9 mouse cellular contexts compared by ENCODE assay signal in the genomic region with DNA sequence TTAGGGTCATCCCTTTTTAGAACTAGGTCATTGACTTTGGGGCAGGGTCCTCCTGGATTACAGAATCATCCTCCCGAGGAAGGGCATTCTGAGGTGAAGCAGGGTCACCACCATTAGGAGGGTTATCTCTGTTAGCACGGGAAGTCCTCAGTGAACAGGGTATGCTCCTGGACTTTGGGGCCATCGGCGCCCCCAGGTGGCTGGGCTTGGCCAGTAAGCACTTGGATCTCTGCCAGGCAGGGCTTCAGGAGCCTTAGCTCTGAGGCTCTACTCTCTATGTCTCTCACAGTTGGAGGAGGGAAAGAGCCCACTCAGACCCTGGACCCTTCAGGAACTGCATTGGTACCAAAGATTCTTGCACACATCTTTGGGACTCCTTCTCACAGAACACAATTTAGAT. TPM values are rescaled to one million over a fixed set of nuclear protein-coding genes. Genes with fewer than 3 reads are reported as not detected.
DNase-seq lines count a peak whose midpoint lies in the region; ATAC-seq and TF ChIP-seq lines count a peak whose summit lies in the region.
"Had no signal": no experiment of that assay in that cellular context is flagged by ENCODE, and none has a peak within 500 bp of the region (broad histone marks: within the 10 kb centered on the region; RNA-seq: fewer than 3 reads in every experiment).

No protein-coding gene starts in this region.

- no peak overlapping the region for H3K4me3 ChIP-seq in gastrocnemius, adult 2 months

- TF ChIP-seq CTCF in gastrocnemius, adult 2 months (IDR thresholded peaks at IDR 0.05), result peak; percentile 35; the same call in 1 of the 2 replicates

- DNase-seq in gastrocnemius, adult 2 months, result no peak
- no peak for DNase-seq in gastrocnemius, postnatal 25 days
- DNase-seq in ovary, postnatal 14 days (ENCODE audit: low spot score), result peak; percentile 33
- DNase-seq in ovary, adult 18-20 months (ENCODE audit: low spot score), result no peak
- DNase-seq in Muller cell, postnatal 12 days (ENCODE audit: inconsistent ontology term), result no peak
- no peak for DNase-seq in layer of hippocampus, adult 11-12 months (ENCODE audit: low spot score)
- DNase-seq: layer of hippocampus, postnatal 36 days had no signal

- intact Hi-C loops in gastrocnemius, adult 2 months (cut with DNase I), result no loop called here

- H3K27ac ChIP-seq in gastrocnemius, adult 2 months, result no peak overlapping the region

- peak; percentile 50 for ATAC-seq in granulocyte monocyte progenitor cell, adult 5-6 weeks (replicated peaks; ENCODE audit: poor library complexity, severe bottlenecking)
- ATAC-seq in megakaryocyte-erythroid progenitor cell, adult 5-6 weeks (replicated peaks; ENCODE audit: low FRiP score, low TSS enrichment, poor library complexity, severe bottlenecking), result peak; percentile 53

RNA-seq across cellular contexts. Expression of gene Foxd2, which starts 10.8 kb away (rescaled TPM):
- total RNA-seq in gastrocnemius, adult 2 months (2021), result under 1 TPM; 0.14 to 0.38 TPM
- total RNA-seq in gastrocnemius, postnatal 25 days (2021), result under 1 TPM; 0.19 to 0.33 TPM
- total RNA-seq in granulocyte monocyte progenitor cell, adult 5-6 weeks (2014; fragmentation: Nextera tagmentation), result 0.32 and 1.0 TPM in 2 replicates
- 0.30 and 1.3 TPM in 2 replicates for total RNA-seq in granulocyte monocyte progenitor cell, adult 5-6 weeks (2017)
- 0.09 and 0.27 TPM in 2 replicates for total RNA-seq in megakaryocyte-erythroid progenitor cell, adult 5-6 weeks (2014; fragmentation: Nextera tagmentation)
- total RNA-seq in megakaryocyte-erythroid progenitor cell, adult 5-6 weeks (2017), result 1.2 TPM in 1 of 2 replicates, not detected in the other

RNA-seq across cellular contexts. Expression of gene Foxe3, which starts 28.0 kb away (rescaled TPM):
- not detected for total RNA-seq in gastrocnemius, adult 2 months (2021)
- total RNA-seq in gastrocnemius, postnatal 25 days (2021), result not detected
- not detected in 2 replicates for total RNA-seq in granulocyte monocyte progenitor cell, adult 5-6 weeks (2014; fragmentation: Nextera tagmentation)
- not detected in 2 replicates for total RNA-seq in granulocyte monocyte progenitor cell, adult 5-6 weeks (2017)
- not detected in 2 replicates for total RNA-seq in megakaryocyte-erythroid progenitor cell, adult 5-6 weeks (2014; fragmentation: Nextera tagmentation)
- total RNA-seq in megakaryocyte-erythroid progenitor cell, adult 5-6 weeks (2017), result not detected in 2 replicates
- total RNA-seq: layer of hippocampus, postnatal 36 days had no signal
